Mouse (Mus musculus): Measurements from ENCODE around the gene Fbp2. TPM values are rescaled to one million over a fixed set of nuclear protein-coding genes. Genes with fewer than 3 reads are reported as not detected.
A peak's percentile ranks its signal among the peaks of the same experiment; 100 is the strongest.

Gene Fbp2
- 0.10 TPM in 1 of 2 replicates, not detected in the other for polyA plus RNA-seq (2016; fragmentation: Nextera tagmentation; extraction: Ambion mirVana)

GRCm38 (mm10) chr13:62857941-62858915, at the start of gene Fbp2:
Gene Fbp2, minus strand, starts transcription at chr13:62858422.
- H3K36me3 ChIP-seq (replicated peaks), result no peaks in the 10 kb centered on the region
- WGBS, result 77% methylated on average over 21 of the region's 21 CpGs
- H3K27ac ChIP-seq, result no peak within 1 kb of the TSS
- H3K4me3 ChIP-seq, result no peak within 1 kb of the TSS
- no peak for DNase-seq (ENCODE audit: extremely low spot score, low spot score)
- H3K9me3 ChIP-seq, result peaks cover 6% of the 10 kb centered on the region; the same call in 1 of the 2 replicates
- 0 out of 2 replicates have a peak, but pooled peaks cover 4% of the 10 kb centered on the region for H3K4me1 ChIP-seq
- no peaks in the 10 kb centered on the region for H3K27me3 ChIP-seq (ENCODE audit: poor library complexity, severe bottlenecking)

GRCm38 (mm10) chr13:62907527-62908162, 49.4 kb upstream of the Fbp2 start:
- no peak for DNase-seq (ENCODE audit: extremely low spot score, low spot score)
- Histone ChIP-seq H3K36me3 (replicated peaks) (no peaks in the 10 kb centered on the region), H3K4me3 (no peak overlapping the region), H3K4me1 (peaks cover 10% of the 10 kb centered on the region), H3K27me3 (ENCODE audit: poor library complexity, severe bottlenecking) (no peaks in the 10 kb centered on the region), H3K9me3 (no peaks in the 10 kb centered on the region), H3K27ac (no peak overlapping the region)
- 81% methylated on average over 14 of the region's 14 CpGs for WGBS

GRCm38 (mm10) chr13:62901139-62901538, 42.9 kb upstream of the Fbp2 start:
- no peak for DNase-seq (ENCODE audit: extremely low spot score, low spot score)
- Histone ChIP-seq H3K27me3 (ENCODE audit: poor library complexity, severe bottlenecking) (no peaks in the 10 kb centered on the region), H3K4me3 (no peak overlapping the region), H3K36me3 (replicated peaks) (no peaks in the 10 kb centered on the region), H3K4me1 (peaks cover 3% of the 10 kb centered on the region; the same call in 1 of the 2 replicates), H3K9me3 (no peaks in the 10 kb centered on the region), H3K27ac (no peak overlapping the region)

- DNase-seq (ENCODE audit: extremely low spot score, low spot score), result no peak
- Histone ChIP-seq H3K36me3 (replicated peaks) (no peaks in the 10 kb centered on the region), H3K4me1 (peaks cover 8% of the 10 kb centered on the region), H3K27me3 (ENCODE audit: poor library complexity, severe bottlenecking) (no peaks in the 10 kb centered on the region), H3K9me3 (no peaks in the 10 kb centered on the region), H3K27ac (no peak overlapping the region), H3K4me3 (no peak overlapping the region)
- WGBS, result 89% methylated on average over 4 of the region's 4 CpGs
These were observed 39.9 kb upstream of the Fbp2 start for GRCm38 (mm10) chr13:62897927-62898646.

- H3K4me3 ChIP-seq, result no peak overlapping the region
- peaks cover 21% of the 10 kb centered on the region for H3K27me3 ChIP-seq (ENCODE audit: poor library complexity, severe bottlenecking)
- H3K9me3 ChIP-seq, result no peaks in the 10 kb centered on the region; the same call in 1 of the 2 replicates
- H3K36me3 ChIP-seq (replicated peaks), result no peaks in the 10 kb centered on the region
- no peak overlapping the region for H3K27ac ChIP-seq
- WGBS, result 88% methylated on average over 9 of the region's 9 CpGs
- DNase-seq (ENCODE audit: extremely low spot score, low spot score), result no peak
- H3K4me1 ChIP-seq, result peaks cover 6% of the 10 kb centered on the region
These were observed 35.0 kb upstream of the Fbp2 start for GRCm38 (mm10) chr13:62893044-62893842.

GRCm38 (mm10) chr13:62889311-62889710, 31.1 kb upstream of the Fbp2 start:
- Histone ChIP-seq H3K4me3 (no peak overlapping the region), H3K9me3 (no peaks in the 10 kb centered on the region; the same call in 1 of the 2 replicates), H3K4me1 (peaks cover 14% of the 10 kb centered on the region), H3K27me3 (ENCODE audit: poor library complexity, severe bottlenecking) (peaks cover 50% of the 10 kb centered on the region), H3K36me3 (replicated peaks) (no peaks in the 10 kb centered on the region), H3K27ac (no peak overlapping the region)
- WGBS, result 88% methylated on average over 2 of the region's 2 CpGs
- no peak for DNase-seq (ENCODE audit: extremely low spot score, low spot score)

GRCm38 (mm10) chr13:62887712-62888441, 29.7 kb upstream of the Fbp2 start, which contains the start of gene Fbp1:
Gene Fbp1, minus strand, starts transcription at chr13:62888282.
- Histone ChIP-seq H3K4me3 (peak within 1 kb of the TSS; percentile 40), H3K9me3 (no peaks in the 10 kb centered on the region; the same call in 1 of the 2 replicates), H3K27ac (no peak within 1 kb of the TSS), H3K4me1 (peaks cover 9% of the 10 kb centered on the region), H3K27me3 (ENCODE audit: poor library complexity, severe bottlenecking) (peaks cover 50% of the 10 kb centered on the region), H3K36me3 (replicated peaks) (no peaks in the 10 kb centered on the region)
- DNase-seq (ENCODE audit: extremely low spot score, low spot score), result no peak
- 4% methylated on average over 29 of the region's 29 CpGs for WGBS

GRCm38 (mm10) chr13:62884536-62884935, 26.3 kb upstream of the Fbp2 start:
- Histone ChIP-seq H3K36me3 (replicated peaks) (no peaks in the 10 kb centered on the region), H3K9me3 (no peaks in the 10 kb centered on the region), H3K27me3 (ENCODE audit: poor library complexity, severe bottlenecking) (peaks cover 42% of the 10 kb centered on the region), H3K27ac (no peak overlapping the region), H3K4me3 (no peak overlapping the region), H3K4me1 (peaks cover 14% of the 10 kb centered on the region)
- 76% methylated on average over 3 of the region's 3 CpGs for WGBS
- no peak for DNase-seq (ENCODE audit: extremely low spot score, low spot score)

GRCm38 (mm10) chr13:62883925-62884324, 25.7 kb upstream of the Fbp2 start:
- no peak overlapping the region for H3K4me3 ChIP-seq
- peaks cover 37% of the 10 kb centered on the region for H3K27me3 ChIP-seq (ENCODE audit: poor library complexity, severe bottlenecking)
- H3K36me3 ChIP-seq (replicated peaks), result no peaks in the 10 kb centered on the region
- H3K9me3 ChIP-seq, result no peaks in the 10 kb centered on the region
- H3K27ac ChIP-seq, result no peak overlapping the region
- H3K4me1 ChIP-seq, result peaks cover 17% of the 10 kb centered on the region
- no peak for DNase-seq (ENCODE audit: extremely low spot score, low spot score)
- WGBS, result 94% methylated on average over 9 of the region's 9 CpGs

- no peaks in the 10 kb centered on the region for H3K36me3 ChIP-seq (replicated peaks)
- H3K4me3 ChIP-seq, result no peak overlapping the region
- no peaks in the 10 kb centered on the region for H3K9me3 ChIP-seq
- no peak overlapping the region for H3K27ac ChIP-seq
- H3K4me1 ChIP-seq, result peaks cover 17% of the 10 kb centered on the region
- WGBS, result 79% methylated on average over 2 of the region's 2 CpGs
- H3K27me3 ChIP-seq (ENCODE audit: poor library complexity, severe bottlenecking), result peaks cover 37% of the 10 kb centered on the region
- DNase-seq (ENCODE audit: extremely low spot score, low spot score), result no peak
These were observed 25.2 kb upstream of the Fbp2 start for GRCm38 (mm10) chr13:62883436-62883835.

- DNase-seq (ENCODE audit: extremely low spot score, low spot score), result no peak
- no peak overlapping the region for H3K4me3 ChIP-seq
- H3K36me3 ChIP-seq (replicated peaks), result no peaks in the 10 kb centered on the region
- peaks cover 12% of the 10 kb centered on the region for H3K4me1 ChIP-seq
- H3K27me3 ChIP-seq (ENCODE audit: poor library complexity, severe bottlenecking), result peaks cover 37% of the 10 kb centered on the region
- H3K9me3 ChIP-seq, result no peaks in the 10 kb centered on the region
- H3K27ac ChIP-seq, result no peak overlapping the region
- 87% methylated on average over 5 of the region's 5 CpGs for WGBS
These were observed 24.6 kb upstream of the Fbp2 start for GRCm38 (mm10) chr13:62882856-62883255.
